Mouse (Mus musculus) G1E (cell line): ENCODE measurements around the gene Rgs17.

Source experiments
- CTCF ChIP-seq: IDR thresholded peaks from 2 replicates; pipeline ENCODE4 v1.5.1; 2012; ENCODE audit warnings: low read depth, low read length, inconsistent platforms, mixed read lengths
- GATA1 ChIP-seq: IDR thresholded peaks from 2 replicates; pipeline ENCODE4 v1.6.1; 2012; ENCODE audit warnings: borderline replicate concordance, low read length, inconsistent platforms, mixed read lengths

GRCm38 (mm10) chr10:5841369-5841768 is 80.8 kb downstream of the Rgs17 start:
- TF ChIP-seq CTCF (no peak), GATA1 (no peak)
